Mouse (Mus musculus) ES-Bruce4 (cell line): ENCODE measurements around the gene Ddx39. TPM values are rescaled to one million over a fixed set of nuclear protein-coding genes. Genes with fewer than 3 reads are reported as not detected.

Experiments
- H3K27ac ChIP-seq: 2 replicates; pipeline ENCODE4 v1.5.1; 2012; ENCODE audit warnings: low read length, inconsistent platforms; ENCODE audit not compliant: insufficient read depth
- H3K27me3 ChIP-seq: 2 replicates; pipeline ENCODE4 v1.6.1; 2012; ENCODE audit warnings: mild to moderate bottlenecking, low read length, inconsistent platforms; ENCODE audit not compliant: control insufficient read depth, poor library complexity, insufficient read depth, severe bottlenecking
- H3K36me3 ChIP-seq: 2 replicates; pipeline ENCODE4 v1.6.1; 2012; ENCODE audit warnings: inconsistent platforms, mild to moderate bottlenecking, low read length, moderate library complexity; ENCODE audit not compliant: control insufficient read depth, poor library complexity, insufficient read depth, severe bottlenecking
- H3K4me1 ChIP-seq: one replicate; pipeline ENCODE4 v1.8.1; 2011; ENCODE audit warnings: low read length; ENCODE audit not compliant: control insufficient read depth, insufficient read depth
- H3K4me3 ChIP-seq: 2 replicates; pipeline ENCODE4 v1.5.1; 2011; ENCODE audit warnings: low read depth, mild to moderate bottlenecking, low read length
- H3K9ac ChIP-seq: 2 replicates; pipeline ENCODE4 v1.6.1; 2012; ENCODE audit warnings: low read depth, mild to moderate bottlenecking, inconsistent platforms; ENCODE audit not compliant: poor library complexity, severe bottlenecking
- H3K9me3 ChIP-seq: replicated peaks from 2 replicates; pipeline ENCODE4 v1.6.1; 2012; ENCODE audit warnings: mild to moderate bottlenecking, low read length, inconsistent platforms; ENCODE audit not compliant: control insufficient read depth, poor library complexity, insufficient read depth, severe bottlenecking
- CTCF ChIP-seq: IDR thresholded peaks from one replicate; pipeline ENCODE4 v1.8.1; 2011; ENCODE audit warnings: low read depth, low read length
- EP300 ChIP-seq: IDR thresholded peaks from 2 replicates; pipeline ENCODE4 v1.6.1; 2011; ENCODE audit warnings: low read depth, low read length; ENCODE audit not compliant: insufficient read depth
- POLR2A ChIP-seq: IDR thresholded peaks from one replicate; pipeline ENCODE4 v1.8.1; 2011; ENCODE audit warnings: low read length; ENCODE audit not compliant: insufficient read depth
- polyA plus RNA-seq: library from polyadenylated mRNA; stranded (reverse); fragments of >200 nt; gene quantifications from 2 replicates; pipeline ENCODE4 v1.2.4, GENCODE M21; 2011; ENCODE audit warnings: low read depth; ENCODE audit not compliant: missing spikeins, insufficient read depth, insufficient read length

Gene Ddx39
- polyA plus RNA-seq, 1 experiment: 117 TPM

- Histone ChIP-seq H3K36me3 (no peaks in the 10 kb centered on the region), H3K4me1 (peaks cover 2% of the 10 kb centered on the region), H3K27me3 (no peaks in the 10 kb centered on the region), H3K4me3 (no peak overlapping the region), H3K27ac (no peak overlapping the region), H3K9ac (no peak overlapping the region), H3K9me3 (no peaks in the 10 kb centered on the region)
- TF ChIP-seq POLR2A (no peak), EP300 (no peak), CTCF (no peak)
Observed at GRCm38 (mm10) chr8:83703426-83703825, 11.6 kb upstream of the Ddx39 start.

GRCm38 (mm10) chr8:83706411-83706810 lies 8.6 kb upstream of the Ddx39 start:
- Histone ChIP-seq H3K9me3 (no peaks in the 10 kb centered on the region), H3K9ac (no peak overlapping the region), H3K4me1 (peaks cover 2% of the 10 kb centered on the region), H3K27ac (no peak overlapping the region), H3K36me3 (no peaks in the 10 kb centered on the region), H3K4me3 (no peak overlapping the region), H3K27me3 (no peaks in the 10 kb centered on the region)
- TF ChIP-seq POLR2A (no peak), EP300 (no peak), CTCF (no peak)

- TF ChIP-seq EP300: no peak
- TF ChIP-seq CTCF: no peak
- no peak for TF ChIP-seq POLR2A
- H3K9me3 ChIP-seq: no peaks in the 10 kb centered on the region
- H3K4me1 ChIP-seq: no peaks in the 10 kb centered on the region
- H3K9ac ChIP-seq: no peak overlapping the region
- no peaks in the 10 kb centered on the region for H3K36me3 ChIP-seq
- no peaks in the 10 kb centered on the region for H3K27me3 ChIP-seq
- H3K4me3 ChIP-seq: no peak overlapping the region
- H3K27ac ChIP-seq: no peak overlapping the region
Observed at GRCm38 (mm10) chr8:83707554-83707953, 7.4 kb upstream of the Ddx39 start.

- no peak overlapping the region; the same call in 1 of the 2 replicates for H3K27ac ChIP-seq
- H3K4me1 ChIP-seq: no peaks in the 10 kb centered on the region
- H3K4me3 ChIP-seq: peak overlapping the region; percentile 53
- no peaks in the 10 kb centered on the region for H3K27me3 ChIP-seq
- peak overlapping the region; percentile 87 for H3K9ac ChIP-seq
- no peaks in the 10 kb centered on the region for H3K9me3 ChIP-seq
- TF ChIP-seq POLR2A (no peak), CTCF (no peak), EP300 (no peak)
- H3K36me3 ChIP-seq: peaks cover 16% of the 10 kb centered on the region
Observed at GRCm38 (mm10) chr8:83714676-83715030, 324 bp upstream of the Ddx39 start.

- Histone ChIP-seq H3K27ac (peak overlapping the region; percentile 15), H3K9ac (peak overlapping the region; percentile 87), H3K9me3 (no peaks in the 10 kb centered on the region), H3K27me3 (no peaks in the 10 kb centered on the region), H3K4me3 (peak overlapping the region; percentile 96), H3K4me1 (no peaks in the 10 kb centered on the region), H3K36me3 (peaks cover 27% of the 10 kb centered on the region)
- TF ChIP-seq EP300: no peak
- no peak for TF ChIP-seq POLR2A
- TF ChIP-seq CTCF: no peak
Observed at GRCm38 (mm10) chr8:83715771-83716170, 794 bp downstream of the Ddx39 start.

GRCm38 (mm10) chr8:83716563-83716962 lies 1.6 kb downstream of the Ddx39 start:
- Histone ChIP-seq H3K27me3 (no peaks in the 10 kb centered on the region), H3K9me3 (no peaks in the 10 kb centered on the region), H3K27ac (peak overlapping the region; percentile 15), H3K4me1 (no peaks in the 10 kb centered on the region), H3K36me3 (peaks cover 35% of the 10 kb centered on the region), H3K9ac (peak overlapping the region; percentile 87), H3K4me3 (peak overlapping the region; percentile 96)
- TF ChIP-seq EP300 (no peak), POLR2A (no peak), CTCF (no peak)
